Mouse (Mus musculus): ENCODE results near the gene Hist2h2be. TPM values are rescaled to one million over a fixed set of nuclear protein-coding genes. Genes with fewer than 3 reads are reported as not detected.
"Not testable (repeated sequence)": the region's sequence is repeated elsewhere in the genome, so short reads cannot be mapped to it uniquely, and the experiment has no call there.

Gene Hist2h2be
- total RNA-seq, 2 experiments from 2014 or later, result 6.9 to 10.8 TPM

DNA sequence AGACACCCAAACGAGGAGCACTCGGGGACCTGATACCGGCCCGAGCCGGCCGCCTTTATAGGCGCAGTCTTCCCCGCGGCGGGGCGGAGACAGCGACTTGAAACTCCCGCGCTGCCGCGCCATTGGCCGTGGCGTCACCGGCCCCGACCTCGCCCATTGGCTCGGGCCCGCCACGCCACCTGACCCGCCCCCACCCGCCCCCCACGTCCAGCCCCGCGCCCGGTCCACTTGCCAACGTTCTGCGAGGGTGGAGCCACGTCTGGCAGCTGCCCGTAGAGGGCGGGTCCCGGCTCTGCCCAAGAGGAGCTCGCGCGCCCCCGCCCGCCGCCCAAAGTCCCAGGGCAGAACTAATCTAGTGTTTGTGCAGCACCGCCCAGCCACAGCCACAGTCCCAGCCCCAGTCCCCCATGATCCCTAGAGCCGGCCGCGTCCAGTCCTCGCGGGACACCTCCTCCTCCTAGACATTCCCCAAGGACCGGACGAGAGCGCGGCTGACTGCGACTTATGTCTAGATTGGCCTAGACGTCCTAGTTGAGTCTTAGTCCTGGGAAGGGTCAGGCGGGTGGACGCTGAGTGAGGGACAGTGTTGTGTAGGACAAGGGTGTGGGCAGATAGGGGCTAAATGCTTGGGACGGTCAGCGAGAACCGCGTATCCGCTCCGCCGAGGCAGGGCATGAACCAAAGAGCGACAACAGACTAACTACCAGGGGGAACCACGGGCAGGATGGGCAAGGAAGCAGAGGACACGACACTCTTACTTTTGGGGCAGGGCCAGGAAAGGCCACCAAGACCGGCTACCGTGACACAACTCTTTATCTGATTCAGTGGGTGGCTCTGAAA lies 18.3 kb downstream of the Hist2h2be start, which contains the start of gene Hist2h3c2:
Gene Hist2h3c2, minus strand, starts transcription at position 174 of the 840 bp plus-strand sequence.
- peak; percentile 65 for DNase-seq

- peak; percentile 96 for DNase-seq
These were observed 19.3 kb downstream of the Hist2h2be start, which contains the start of gene Hist2h2aa2 for GRCm38 (mm10) chr3:96239949-96240798. Hist2h2aa2 (minus strand) TSS chr3:96240276.

GRCm38 (mm10) chr3:96240799-96241197 lies 19.9 kb downstream of the Hist2h2be start:
- no peak for DNase-seq

- no peak for DNase-seq
These were observed 23.1 kb downstream of the Hist2h2be start for GRCm38 (mm10) chr3:96243921-96244572.

GRCm38 (mm10) chr3:96245003-96245886 lies 24.3 kb downstream of the Hist2h2be start, which contains the start of gene Hist2h2aa1:
Hist2h2aa1 (plus strand) TSS chr3:96245497.
- peak; percentile 88 for DNase-seq

GRCm38 (mm10) chr3:96246018-96246417 lies 25.1 kb downstream of the Hist2h2be start:
- DNase-seq, result not testable (repeated sequence)

DNA sequence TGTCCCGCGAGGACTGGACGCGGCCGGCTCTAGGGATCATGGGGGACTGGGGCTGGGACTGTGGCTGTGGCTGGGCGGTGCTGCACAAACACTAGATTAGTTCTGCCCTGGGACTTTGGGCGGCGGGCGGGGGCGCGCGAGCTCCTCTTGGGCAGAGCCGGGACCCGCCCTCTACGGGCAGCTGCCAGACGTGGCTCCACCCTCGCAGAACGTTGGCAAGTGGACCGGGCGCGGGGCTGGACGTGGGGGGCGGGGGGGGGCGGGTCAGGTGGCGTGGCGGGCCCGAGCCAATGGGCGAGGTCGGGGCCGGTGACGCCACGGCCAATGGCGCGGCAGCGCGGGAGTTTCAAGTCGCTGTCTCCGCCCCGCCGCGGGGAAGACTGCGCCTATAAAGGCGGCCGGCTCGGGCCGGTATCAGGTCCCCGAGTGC lies 25.5 kb downstream of the Hist2h2be start, which contains the start of gene Hist2h3c1:
Gene Hist2h3c1, plus strand, starts transcription at position 259 of the 430 bp plus-strand sequence.
- not testable (repeated sequence) for DNase-seq

GRCm38 (mm10) chr3:96247356-96248140 lies 26.6 kb downstream of the Hist2h2be start:
- DNase-seq, result no peak

DNA sequence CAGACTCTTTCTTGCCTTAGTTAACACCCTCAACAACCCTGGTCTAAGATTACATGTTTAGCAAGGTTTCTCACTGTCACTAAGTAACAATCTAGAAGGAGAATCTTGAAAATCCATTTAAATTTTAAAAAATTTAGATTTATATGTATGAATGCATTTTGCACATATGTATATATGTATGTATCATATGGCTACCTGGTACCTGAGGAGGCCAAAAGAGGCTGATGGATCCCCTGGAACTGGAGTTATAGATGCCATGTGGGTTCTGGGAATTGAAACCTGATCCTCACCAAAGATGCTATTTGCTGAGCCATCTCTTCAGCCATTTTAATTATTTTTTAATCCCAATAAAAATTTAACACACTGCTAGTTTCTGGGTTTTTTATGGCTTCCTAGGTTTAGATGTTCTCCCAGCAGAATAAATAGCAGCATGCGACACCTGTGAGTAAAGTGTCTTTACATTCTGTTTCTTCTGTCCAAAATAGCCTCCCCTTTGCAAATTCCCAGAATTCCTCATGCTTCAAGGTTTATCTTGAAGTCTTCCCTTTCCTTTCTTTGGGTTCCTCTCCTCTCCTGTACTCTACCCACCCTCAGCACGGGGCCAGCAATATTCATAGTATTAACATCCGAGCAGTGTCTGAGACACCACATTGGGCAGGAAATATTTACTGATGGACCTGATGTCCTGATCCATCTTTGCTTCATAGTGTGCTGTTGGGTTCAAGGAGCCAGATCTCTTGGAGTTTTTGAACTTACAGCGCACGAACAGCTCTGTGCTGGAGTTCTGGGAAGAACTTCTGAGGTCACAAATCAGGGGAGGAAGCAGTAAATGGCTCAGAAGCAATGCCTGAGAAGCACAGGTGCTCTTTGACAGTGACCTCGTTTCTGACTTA lies 27.5 kb downstream of the Hist2h2be start:
- no peak for DNase-seq

DNA sequence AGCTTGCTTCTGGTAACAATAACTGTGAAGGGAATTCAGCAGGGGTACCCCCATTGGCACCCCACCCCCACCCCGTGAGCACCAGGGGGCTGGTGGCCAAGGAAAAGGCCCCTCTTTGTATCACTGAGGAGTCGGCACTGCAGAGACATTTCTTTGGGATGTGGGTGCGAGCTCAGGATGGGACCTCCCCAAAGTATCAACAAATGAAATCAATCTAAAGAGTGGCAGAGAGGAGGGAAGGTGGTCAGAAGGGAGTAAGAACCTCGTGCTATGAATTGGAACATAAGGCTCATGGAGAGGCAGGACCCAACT lies 28.1 kb downstream of the Hist2h2be start:
- no peak for DNase-seq

DNA sequence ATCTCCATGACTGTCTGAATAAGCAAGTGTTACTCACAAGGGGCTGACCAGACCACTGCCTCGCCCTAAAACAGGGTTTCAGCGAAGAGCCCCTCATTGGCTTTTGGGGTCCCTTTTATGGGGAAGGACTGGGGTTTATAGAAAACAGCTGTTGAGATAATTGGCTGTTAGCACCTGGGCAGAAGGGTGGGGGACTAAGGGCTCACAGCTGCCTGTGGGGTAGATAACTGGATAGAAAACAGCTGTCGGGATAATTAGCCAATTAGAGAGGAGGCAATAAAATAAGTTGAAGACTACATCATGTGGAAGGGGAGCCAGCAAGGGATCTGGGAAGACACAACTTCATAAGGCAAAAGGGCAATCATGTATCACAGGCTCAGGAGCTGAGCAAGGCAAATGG lies 30.0 kb downstream of the Hist2h2be start:
- no peak for DNase-seq

- no peak for DNase-seq
These were observed 30.9 kb downstream of the Hist2h2be start for GRCm38 (mm10) chr3:96251787-96252186.

DNA sequence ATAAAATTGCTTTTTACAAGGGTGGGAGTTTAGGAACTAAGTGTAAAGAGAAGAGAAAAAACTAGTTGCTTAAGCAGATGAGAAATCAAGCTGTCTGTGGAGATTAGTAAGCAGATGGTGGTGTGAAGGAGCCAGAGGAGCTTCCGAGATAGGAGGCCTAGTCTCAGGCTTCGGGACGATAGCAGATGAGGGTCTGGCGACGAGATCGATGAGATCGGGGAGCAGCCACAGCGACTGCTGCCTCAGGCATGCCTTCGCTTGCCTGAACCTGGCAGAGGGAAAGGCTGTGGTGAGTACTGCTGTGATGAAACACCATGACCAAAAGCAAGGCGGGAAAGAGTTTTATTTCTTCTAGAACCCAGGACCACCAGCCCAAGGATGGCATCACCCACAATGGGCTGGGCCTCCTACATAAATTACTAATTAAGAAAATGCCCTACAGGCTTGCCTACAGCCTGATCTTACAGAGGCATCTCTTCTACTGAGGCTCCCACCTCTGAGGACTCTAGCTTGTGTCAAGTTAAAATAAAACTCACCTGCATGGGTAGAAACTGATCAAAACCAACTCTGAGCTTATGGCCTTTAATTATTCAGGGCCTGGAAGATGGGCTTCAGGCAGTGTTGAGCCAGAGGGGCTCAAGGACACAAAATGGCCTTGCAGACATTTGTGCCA lies 33.9 kb downstream of the Hist2h2be start:
- no peak for DNase-seq

GRCm38 (mm10) chr3:96255926-96256593 lies 35.1 kb downstream of the Hist2h2be start:
- DNase-seq, result no peak

DNA sequence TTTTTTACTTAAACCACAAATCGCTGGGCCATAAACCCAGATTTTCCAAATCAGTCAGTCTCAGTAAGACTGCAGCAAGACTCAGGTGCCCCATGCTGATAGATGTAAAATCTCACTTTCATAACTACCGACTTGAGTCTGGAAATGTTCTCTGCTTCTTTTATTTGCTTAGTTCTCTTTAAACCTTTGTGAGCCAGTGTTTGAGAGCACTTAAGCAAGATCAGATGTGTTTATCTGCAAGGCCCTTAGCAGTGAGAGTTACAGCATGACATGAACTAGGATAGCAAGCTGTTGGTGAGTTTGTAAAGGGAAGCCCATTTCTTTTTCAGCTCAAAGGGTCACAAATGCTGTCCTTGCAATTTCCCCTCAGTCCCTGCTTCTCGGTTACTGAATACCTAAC lies 36.3 kb downstream of the Hist2h2be start:
- DNase-seq, result no peak

DNA sequence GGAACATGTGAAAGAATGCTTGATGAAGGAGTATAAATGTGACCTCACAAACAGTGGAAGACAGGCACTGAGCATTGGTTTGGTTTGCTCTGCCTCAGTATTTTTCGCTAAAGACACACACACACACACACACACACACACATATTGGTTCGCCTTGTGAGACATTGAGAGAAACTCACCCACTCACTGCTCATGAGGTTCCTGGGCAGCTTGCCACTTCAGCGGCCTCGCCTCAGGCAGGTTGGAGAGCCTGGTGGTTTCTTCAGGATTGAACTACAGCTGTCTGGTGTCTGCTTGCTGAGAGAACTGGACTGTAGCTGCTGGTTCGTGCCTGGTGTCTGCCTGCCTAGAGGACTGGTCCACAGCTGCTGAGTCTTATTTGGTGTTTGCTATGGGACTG lies 39.3 kb downstream of the Hist2h2be start:
- DNase-seq, result no peak

- no peak for DNase-seq
These were observed 40.7 kb downstream of the Hist2h2be start for GRCm38 (mm10) chr3:96261623-96262022.

DNA sequence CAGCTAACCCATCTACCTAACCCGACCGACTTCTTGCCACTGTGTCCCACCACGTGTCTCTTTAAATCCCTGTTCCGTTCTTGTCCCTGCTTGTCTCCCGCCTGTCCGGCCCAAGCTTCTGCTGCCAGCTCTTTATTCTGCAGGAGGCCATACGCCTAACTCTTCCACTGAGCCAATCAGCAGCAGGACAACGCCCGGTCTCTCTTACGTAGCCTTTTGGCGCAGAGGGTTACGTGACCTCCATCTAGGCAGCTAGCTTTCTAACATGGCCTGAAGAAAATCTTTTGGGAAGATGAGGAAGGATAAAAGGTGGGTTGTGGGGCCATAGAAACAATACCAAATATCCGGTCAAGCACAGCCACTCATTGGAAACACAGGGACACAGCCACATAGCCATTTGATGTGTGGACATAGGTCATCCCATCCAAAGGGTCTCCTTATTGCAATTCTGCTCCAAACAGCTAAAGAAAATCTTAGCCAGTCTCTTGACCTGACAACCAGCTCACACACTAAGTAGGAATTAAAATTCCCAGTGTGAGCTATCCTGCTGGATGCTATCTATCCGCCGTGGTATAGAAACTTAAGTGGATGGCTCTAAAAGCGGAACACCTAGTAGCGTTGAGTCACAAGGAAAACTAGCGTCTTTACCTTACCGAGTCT lies 41.4 kb downstream of the Hist2h2be start:
- peak; percentile 88 for DNase-seq
